Mouse (Mus musculus) CH12.LX (cell line): ENCODE measurements around the gene Cldn10. TPM values are rescaled to one million over a fixed set of nuclear protein-coding genes. Genes with fewer than 3 reads are reported as not detected.

Experiments
- DNase-seq: peaks from one replicate; pipeline ENCODE4 v3.0.0-alpha.2; 2013; ENCODE audit errors: extremely low read depth
- H3K27ac ChIP-seq: 2 replicates; pipeline ENCODE4 v1.5.1; 2012; ENCODE audit warnings: low read depth, mild to moderate bottlenecking, control low read depth, moderate library complexity; ENCODE audit not compliant: insufficient read depth
- H3K27me3 ChIP-seq: replicated peaks from 2 replicates; pipeline ENCODE3; 2012; ENCODE audit warnings: inconsistent platforms
- H3K36me3 ChIP-seq, 2 experiments: replicated peaks in 1 of 2; 2 replicates each; pipeline versions ENCODE3 to v1.6.1; 2012; ENCODE audit warnings: inconsistent platforms in 1 of 2, low read length in 1 of 2, mild to moderate bottlenecking in 1 of 2, mixed read lengths in 1 of 2, moderate library complexity in 1 of 2; ENCODE audit not compliant: control insufficient read depth in 1 of 2, insufficient read depth in 1 of 2
- H3K4me1 ChIP-seq, 2 experiments: 2 replicates each; pipeline ENCODE4 v1.6.1; 2012; ENCODE audit warnings: inconsistent platforms in 1 of 2, moderate library complexity in 1 of 2; ENCODE audit not compliant: insufficient read depth in 2 of 2, control insufficient read depth in 1 of 2
- H3K4me2 ChIP-seq: 2 replicates; pipeline ENCODE4 v1.6.1; 2012; ENCODE audit warnings: low read depth, mild to moderate bottlenecking, control low read depth; ENCODE audit not compliant: poor library complexity, insufficient read depth, severe bottlenecking
- H3K4me3 ChIP-seq, 3 experiments: fragments of 150-350 bp in 1 of 3; sonication (generic) in 1 of 3; replicated peaks in 1 of 3; 2 replicates each; pipeline versions ENCODE3 to v1.5.1; 2011 to 2012; ENCODE audit warnings: low read depth in 2 of 3, low read length in 2 of 3, mild to moderate bottlenecking in 2 of 3, moderate library complexity in 2 of 3, control low read depth in 1 of 3, improper control_type of control experiment in 1 of 3, inconsistent platforms in 1 of 3, mixed read lengths in 1 of 3; ENCODE audit not compliant: poor library complexity in 1 of 3
- H3K79me2 ChIP-seq: replicated peaks from 2 replicates; pipeline ENCODE4 v1.6.1; 2012; ENCODE audit warnings: mild to moderate bottlenecking, moderate library complexity; ENCODE audit not compliant: control insufficient read depth, poor library complexity, insufficient read depth, severe bottlenecking; ENCODE audit errors: extremely low read depth
- H3K9ac ChIP-seq: 2 replicates; pipeline ENCODE4 v1.6.1; 2012; ENCODE audit warnings: low read depth, mild to moderate bottlenecking, control low read depth, moderate library complexity; ENCODE audit not compliant: insufficient read depth
- H3K9me3 ChIP-seq: replicated peaks from 2 replicates; pipeline ENCODE3; 2012; ENCODE audit warnings: low read length, inconsistent platforms, mixed read lengths
- BHLHE40 ChIP-seq: IDR thresholded peaks from 2 replicates; pipeline ENCODE4 v1.6.1; 2011; ENCODE audit warnings: mild to moderate bottlenecking, low read depth, low read length, improper control_type of control experiment
- CHD1 ChIP-seq: IDR thresholded peaks from 2 replicates; pipeline ENCODE4 v1.6.1; 2012; ENCODE audit warnings: low read depth, low read length, improper control_type of control experiment, inconsistent platforms
- CHD2 ChIP-seq: IDR thresholded peaks from 2 replicates; pipeline ENCODE4 v1.6.1; 2011; ENCODE audit warnings: low read length, improper control_type of control experiment
- CTCF ChIP-seq, 2 experiments: IDR thresholded peaks in 1 of 2; conservative IDR thresholded peaks in 1 of 2; 2 replicates each; pipeline ENCODE4 v1.5.1; 2011 to 2012; ENCODE audit warnings: low read depth in 2 of 2, low read length in 2 of 2, improper control_type of control experiment in 1 of 2, inconsistent platforms in 1 of 2, mild to moderate bottlenecking in 1 of 2, moderate library complexity in 1 of 2
- ELF1 ChIP-seq: IDR thresholded peaks from 2 replicates; pipeline ENCODE4 v1.6.1; 2014; ENCODE audit warnings: low read depth, mild to moderate bottlenecking, inconsistent platforms, low read length, improper control_type of control experiment
- ETS1 ChIP-seq: conservative IDR thresholded peaks from 2 replicates; pipeline ENCODE4 v1.6.1; 2012; ENCODE audit warnings: low read depth, mild to moderate bottlenecking, inconsistent platforms, low read length, improper control_type of control experiment, moderate library complexity
- GABPA ChIP-seq: IDR thresholded peaks from 2 replicates; pipeline ENCODE4 v1.6.1; 2012; ENCODE audit warnings: low read depth, low read length, improper control_type of control experiment, inconsistent platforms; ENCODE audit not compliant: insufficient replicate concordance
- HCFC1 ChIP-seq: IDR thresholded peaks from 2 replicates; pipeline ENCODE4 v1.6.1; 2012; ENCODE audit warnings: low read depth, mild to moderate bottlenecking, inconsistent platforms, low read length, improper control_type of control experiment
- IRF4 ChIP-seq: IDR thresholded peaks from 2 replicates; pipeline ENCODE4 v1.6.1; 2014; ENCODE audit warnings: low read depth, mild to moderate bottlenecking, inconsistent platforms, low read length, improper control_type of control experiment
- JUN ChIP-seq: IDR thresholded peaks from 2 replicates; pipeline ENCODE4 v1.6.1; 2011; ENCODE audit warnings: low read depth, mild to moderate bottlenecking, low read length, improper control_type of control experiment, moderate library complexity; ENCODE audit not compliant: insufficient read depth
- MAZ ChIP-seq: IDR thresholded peaks from 2 replicates; pipeline ENCODE4 v1.6.1; 2012; ENCODE audit warnings: low read depth, mild to moderate bottlenecking, inconsistent platforms, low read length, improper control_type of control experiment, moderate library complexity
- MEF2A ChIP-seq: IDR thresholded peaks from 2 replicates; pipeline ENCODE4 v1.6.1; 2014; ENCODE audit warnings: low read depth, mild to moderate bottlenecking, inconsistent platforms, low read length, improper control_type of control experiment, borderline replicate concordance
- MYC ChIP-seq: IDR thresholded peaks from 2 replicates; pipeline ENCODE4 v1.6.1; 2011; ENCODE audit warnings: low read depth, mild to moderate bottlenecking, improper control_type of control experiment, low read length
- NELFE ChIP-seq: IDR thresholded peaks from 2 replicates; pipeline ENCODE4 v1.6.1; 2011; ENCODE audit warnings: low read depth, low read length, improper control_type of control experiment
- RAD21 ChIP-seq: IDR thresholded peaks from 2 replicates; pipeline ENCODE4 v1.6.1; 2011; ENCODE audit warnings: low read depth, mild to moderate bottlenecking, low read length, improper control_type of control experiment, moderate library complexity
- RCOR1 ChIP-seq: conservative IDR thresholded peaks from 2 replicates; pipeline ENCODE4 v1.6.1; 2012; ENCODE audit warnings: low read depth, mild to moderate bottlenecking, inconsistent platforms, low read length, improper control_type of control experiment
- SIN3A ChIP-seq: IDR thresholded peaks from 2 replicates; pipeline ENCODE4 v1.6.1; 2012; ENCODE audit warnings: low read length, improper control_type of control experiment, inconsistent platforms
- SMC3 ChIP-seq: IDR thresholded peaks from 2 replicates; pipeline ENCODE4 v1.6.1; 2011; ENCODE audit warnings: low read depth, low read length, improper control_type of control experiment
- TBP ChIP-seq: conservative IDR thresholded peaks from 2 replicates; pipeline ENCODE4 v1.6.1; 2011; ENCODE audit warnings: low read depth, low read length, improper control_type of control experiment
- TCF12 ChIP-seq: IDR thresholded peaks from 2 replicates; pipeline ENCODE4 v1.6.1; 2014; ENCODE audit warnings: low read depth, mild to moderate bottlenecking, inconsistent platforms, low read length, improper control_type of control experiment
- UBTF ChIP-seq: IDR thresholded peaks from 2 replicates; pipeline ENCODE4 v1.6.1; 2012; ENCODE audit warnings: low read depth, mild to moderate bottlenecking, inconsistent platforms, low read length, improper control_type of control experiment, moderate library complexity
- USF1 ChIP-seq: IDR thresholded peaks from 2 replicates; pipeline ENCODE4 v1.6.1; 2014; ENCODE audit warnings: low read depth, mild to moderate bottlenecking, inconsistent platforms, low read length, improper control_type of control experiment
- dilution Hi-C: fragments of 300-500 bp; cut with MboI; formaldehyde crosslinking; loops from 2 replicates; pipeline ENCODE4 v1.14.3; 2020; ENCODE audit warnings: low sequenced_read_pairs; ENCODE audit not compliant: extremely low pct_unique_long_range_greater_than_20kb, extremely low pct_ligation_motif_present
- in situ Hi-C: fragments of 300-500 bp; cut with MboI; formaldehyde crosslinking; loops from 3 replicates; pipeline ENCODE4 v1.14.3; 2019; ENCODE audit warnings: low sequenced_read_pairs, low pct_ligation_motif_present, low pct_unique_long_range_greater_than_20kb, mixed read lengths
- polyA plus RNA-seq: library from polyadenylated mRNA; unstranded; fragments of >175 nt; gene quantifications from 2 replicates; pipeline ENCODE4 v1.2.1, GENCODE M21; 2012; ENCODE audit warnings: low read depth; ENCODE audit not compliant: insufficient read length
- total RNA-seq, 2 experiments: library from RNA; depleted of rRNA; stranded (reverse); fragments of 300-350 nt in 1 of 2; fragments of >200 nt in 1 of 2; gene quantifications; 2 replicates each; pipeline ENCODE4 v1.2.3; 2012 to 2014

The Cldn10 gene
- total and polyA plus RNA-seq, 3 experiments, result not detected

DNA sequence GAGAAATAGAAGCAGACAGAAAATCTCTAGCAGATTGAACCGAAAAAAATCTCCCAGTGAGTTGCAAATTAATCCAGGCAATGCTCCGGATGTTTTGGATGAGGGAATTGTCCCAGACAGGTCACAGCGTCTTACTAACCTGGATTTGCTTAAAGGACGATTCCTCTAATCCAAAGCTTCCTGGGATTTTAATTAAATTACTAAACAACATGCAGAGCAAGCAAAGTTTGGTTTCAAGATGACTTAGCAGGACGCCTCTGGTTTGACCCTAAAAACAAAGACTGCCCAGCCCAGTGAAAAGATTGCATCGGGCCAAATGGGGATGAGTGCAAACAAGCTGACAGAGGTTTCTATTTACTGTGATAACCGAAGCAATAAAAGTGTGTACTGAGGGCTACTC lies 16.2 kb downstream of the Cldn10 start:
- dilution Hi-C loops (no loop called here), in situ Hi-C loops (loop anchor here (25.0 kb wide), 1 partner anchor 592 kb away; no protein-coding TSS in a partner anchor)
- H3K4me1 ChIP-seq, result peaks cover under 1 to 9% of the 10 kb centered on the region in 2 experiments; a peak in 3 of 4 replicates
- no peak for TF ChIP-seq JUN
- TF ChIP-seq ELF1, result no peak
- TF ChIP-seq ETS1, result no peak
- no peak for TF ChIP-seq SIN3A
- no peak for TF ChIP-seq SMC3
- TF ChIP-seq BHLHE40, result no peak
- no peak for TF ChIP-seq CHD1
- TF ChIP-seq RCOR1, result no peak
- TF ChIP-seq UBTF, result no peak
- no peak for TF ChIP-seq MYC
- no peak for TF ChIP-seq TBP
- TF ChIP-seq MAZ, result no peak
- no peak for TF ChIP-seq NELFE
- no peak for TF ChIP-seq HCFC1
- no peak for TF ChIP-seq RAD21
- TF ChIP-seq USF1, result no peak
- TF ChIP-seq MEF2A, result no peak
- no peak for TF ChIP-seq IRF4
- H3K36me3 ChIP-seq, result no peaks in the 10 kb centered on the region
- H3K9ac ChIP-seq, result no peak overlapping the region
- peak overlapping the region; percentile 2; the same call in 1 of the 2 replicates for H3K4me2 ChIP-seq
- no peak overlapping the region for H3K4me3 ChIP-seq
- no peaks in the 10 kb centered on the region for H3K27me3 ChIP-seq
- no peak overlapping the region for H3K27ac ChIP-seq
- no peak for DNase-seq
- H3K79me2 ChIP-seq, result no peaks in the 10 kb centered on the region
- no peaks in the 10 kb centered on the region for H3K9me3 ChIP-seq

DNA sequence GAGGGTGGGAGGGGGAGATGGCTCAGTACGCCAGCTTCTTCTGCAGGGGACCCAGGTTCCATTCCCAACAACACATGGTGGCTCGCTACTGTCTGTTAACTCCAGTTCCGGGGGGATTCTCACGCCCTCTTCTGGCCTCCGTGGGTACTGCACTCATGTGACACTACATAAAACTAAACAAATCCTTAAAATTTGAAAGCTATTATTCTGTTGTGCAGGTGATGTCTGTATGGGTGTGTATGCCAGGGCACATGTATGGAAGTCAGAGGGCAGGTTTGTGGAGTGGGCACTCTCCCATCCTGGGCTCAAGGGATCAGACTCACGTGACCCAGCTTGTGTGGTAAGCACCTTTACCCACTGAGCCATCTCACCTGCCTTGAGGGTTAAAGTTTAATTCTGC lies 16.6 kb downstream of the Cldn10 start:
- dilution Hi-C loops (no loop called here), in situ Hi-C loops (loop anchor here (25.0 kb wide), 1 partner anchor 592 kb away; no protein-coding TSS in a partner anchor)
- Histone ChIP-seq H3K36me3 (no peaks in the 10 kb centered on the region), H3K27ac (no peak overlapping the region), H3K4me1 (peaks cover 5 to 9% of the 10 kb centered on the region in 2 experiments; a peak in 3 of 4 replicates), H3K9ac (no peak overlapping the region), H3K4me3 (no peak overlapping the region), H3K4me2 (peak overlapping the region; percentile 2; the same call in 1 of the 2 replicates), H3K9me3 (no peaks in the 10 kb centered on the region), H3K27me3 (no peaks in the 10 kb centered on the region), H3K79me2 (no peaks in the 10 kb centered on the region)
- DNase-seq, result no peak
- TF ChIP-seq CTCF (conservative IDR thresholded peaks at IDR 0.05 in 1 of 2, IDR thresholded peaks at IDR 0.05 in 1 of 2; ENCODE audit: low read depth in 2 of 2, low read length in 2 of 2), result peak; percentile 56 to 58
- TF ChIP-seq GABPA, result no peak
- TF ChIP-seq SMC3, result peak; percentile 40
- no peak for TF ChIP-seq TCF12
- peak; percentile 42; the same call in 1 of the 2 replicates for TF ChIP-seq BHLHE40
- TF ChIP-seq USF1, result no peak
- TF ChIP-seq MYC, result no peak
- peak; percentile 12 for TF ChIP-seq RAD21
- no peak for TF ChIP-seq CHD2
